Mouse (Mus musculus) embryonic facial prominence, embryonic 14.5 days (tissue): Measurements from ENCODE around the gene Ifit1bl2. TPM values are rescaled to one million over a fixed set of nuclear protein-coding genes. Genes with fewer than 3 reads are reported as not detected.
"Not testable (repeated sequence)": the region's sequence is repeated elsewhere in the genome, so short reads cannot be mapped to it uniquely, and the experiment has no call there.

Source experiments
- ATAC-seq: fragments of 200-750 bp; cut with Nextera tagmentation; 2 replicates; pipeline ENCODE4 v1.8.0; 2017; ENCODE audit warnings: low read depth, moderate number of reproducible peaks, moderate TSS enrichment
- DNase-seq: peaks from one replicate; pipeline ENCODE4 v3.0.0-alpha.2; 2015; ENCODE audit warnings: low spot score
- H3K27ac ChIP-seq: fragments of 300-500 bp; sonication (generic); replicated peaks from 2 replicates; pipeline ENCODE4 v1.5.1; 2014; ENCODE audit warnings: low read depth, mild to moderate bottlenecking, low read length, moderate library complexity
- H3K27me3 ChIP-seq: fragments of 300-500 bp; sonication (generic); replicated peaks from 2 replicates; pipeline ENCODE4 v1.6.1; 2014; ENCODE audit warnings: low read length; ENCODE audit not compliant: control insufficient read depth, insufficient read depth
- H3K36me3 ChIP-seq: fragments of 300-500 bp; sonication (generic); 2 replicates; pipeline ENCODE4 v1.6.1; 2014; ENCODE audit warnings: low read length, mixed read lengths; ENCODE audit not compliant: control insufficient read depth, insufficient read depth
- H3K4me1 ChIP-seq: fragments of 300-500 bp; sonication (generic); 2 replicates; pipeline ENCODE4 v1.6.1; 2014; ENCODE audit warnings: antibody characterized with exemption, low read length; ENCODE audit not compliant: control insufficient read depth, insufficient read depth
- H3K4me2 ChIP-seq: fragments of 300-500 bp; sonication (generic); 2 replicates; pipeline ENCODE4 v1.6.1; 2014; ENCODE audit warnings: low read depth, mild to moderate bottlenecking, low read length, moderate library complexity, mixed read lengths
- H3K4me3 ChIP-seq: fragments of 300-500 bp; sonication (generic); 2 replicates; pipeline ENCODE4 v1.5.1; 2014; ENCODE audit warnings: low read depth, mild to moderate bottlenecking, low read length
- H3K9ac ChIP-seq: fragments of 300-500 bp; sonication (generic); 2 replicates; pipeline ENCODE4 v1.6.1; 2014; ENCODE audit warnings: low read depth, mild to moderate bottlenecking, low read length, moderate library complexity, mixed read lengths
- H3K9me3 ChIP-seq: fragments of 300-500 bp; sonication (generic); 2 replicates; pipeline ENCODE4 v1.6.1; 2016; ENCODE audit warnings: low read length; ENCODE audit not compliant: control insufficient read depth
- WGBS: fragments of 180-500 bp; shearing (Covaris S2); extraction: QIAGEN DNeasy Blood & Tissue Kit; methylation state at CpG from one replicate; pipeline ENCODE4 v1.1.7; 2014; 5-methylcytosine and 5-hydroxymethylcytosine counted together
- polyA plus RNA-seq: library from polyadenylated mRNA; unstranded; fragments of >200 nt; fragmentation: Nextera tagmentation; extraction: Ambion mirVana; gene quantifications from 2 replicates; pipeline ENCODE4 v1.2.1, GENCODE M21; 2014

The Ifit1bl2 gene
- polyA plus RNA-seq, 1 experiment from 2014 or later, result 0.40 TPM

GRCm38 (mm10) chr19:34585740-34586458 is 54.6 kb downstream of the Ifit1bl2 start:
- not testable (repeated sequence) for H3K9ac ChIP-seq, H3K4me1 ChIP-seq, H3K9me3 ChIP-seq, ATAC-seq, DNase-seq, H3K27ac ChIP-seq, H3K36me3 ChIP-seq, H3K4me2 ChIP-seq, H3K27me3 ChIP-seq, H3K4me3 ChIP-seq
- 79% methylated on average over 5 of the region's 5 CpGs for WGBS

GRCm38 (mm10) chr19:34583126-34583766 is 57.3 kb downstream of the Ifit1bl2 start, which contains the start of gene Ifit3:
TSS of gene Ifit3 (plus strand) at chr19:34583531.
- not testable (repeated sequence) for H3K27me3 ChIP-seq, DNase-seq, H3K9ac ChIP-seq, H3K4me2 ChIP-seq, ATAC-seq, H3K4me3 ChIP-seq, H3K27ac ChIP-seq, H3K9me3 ChIP-seq, H3K4me1 ChIP-seq, H3K36me3 ChIP-seq
- 65% methylated on average over 2 of the region's 2 CpGs for WGBS

- not testable (repeated sequence) for H3K27ac ChIP-seq, DNase-seq, H3K9me3 ChIP-seq, H3K4me2 ChIP-seq, H3K27me3 ChIP-seq, H3K4me1 ChIP-seq, ATAC-seq, H3K36me3 ChIP-seq, H3K9ac ChIP-seq, H3K4me3 ChIP-seq
- 63% methylated on average over 2 of the region's 2 CpGs for WGBS
Measured at GRCm38 (mm10) chr19:34582696-34583095, 57.8 kb downstream of the Ifit1bl2 start.

GRCm38 (mm10) chr19:34577121-34577520 is 63.4 kb downstream of the Ifit1bl2 start:
- Histone ChIP-seq H3K4me2 (no peak overlapping the region), H3K4me1 (no peaks in the 10 kb centered on the region), H3K27ac (no peak overlapping the region), H3K9me3 (no peaks in the 10 kb centered on the region), H3K9ac (no peak overlapping the region), H3K4me3 (no peak overlapping the region), H3K36me3 (no peaks in the 10 kb centered on the region; the same call in 1 of the 2 replicates), H3K27me3 (no peaks in the 10 kb centered on the region)
- no peak for ATAC-seq
- 59% methylated on average over 1 of the region's 1 CpGs for WGBS
- no peak for DNase-seq

GRCm38 (mm10) chr19:34573650-34574049 is 66.9 kb downstream of the Ifit1bl2 start:
- Histone ChIP-seq H3K27me3 (no peaks in the 10 kb centered on the region), H3K9ac (no peak overlapping the region), H3K36me3 (no peaks in the 10 kb centered on the region; the same call in 1 of the 2 replicates), H3K27ac (no peak overlapping the region), H3K9me3 (no peaks in the 10 kb centered on the region), H3K4me1 (peaks cover 7% of the 10 kb centered on the region; the same call in 1 of the 2 replicates), H3K4me3 (no peak overlapping the region), H3K4me2 (no peak overlapping the region)
- no peak for ATAC-seq
- DNase-seq, result no peak
- 96% methylated on average over 5 of the region's 5 CpGs for WGBS

GRCm38 (mm10) chr19:34571080-34571479 is 69.5 kb downstream of the Ifit1bl2 start:
- WGBS, result 78% methylated on average over 1 of the region's 1 CpGs
- H3K9me3 ChIP-seq, result no peaks in the 10 kb centered on the region
- no peak overlapping the region for H3K4me3 ChIP-seq
- H3K36me3 ChIP-seq, result no peaks in the 10 kb centered on the region; the same call in 1 of the 2 replicates
- DNase-seq, result no peak
- H3K9ac ChIP-seq, result no peak overlapping the region
- no peak overlapping the region for H3K4me2 ChIP-seq
- H3K4me1 ChIP-seq, result peaks cover 7% of the 10 kb centered on the region; the same call in 1 of the 2 replicates
- H3K27ac ChIP-seq, result no peak overlapping the region
- peak; percentile 62; the same call in 1 of the 2 replicates for ATAC-seq
- H3K27me3 ChIP-seq, result no peaks in the 10 kb centered on the region

- 60% methylated on average over 4 of the region's 4 CpGs for WGBS
- Histone ChIP-seq H3K9me3 (no peaks in the 10 kb centered on the region), H3K27ac (no peak overlapping the region)
Measured at GRCm38 (mm10) chr19:34569896-34570476, 70.6 kb downstream of the Ifit1bl2 start.

GRCm38 (mm10) chr19:34568988-34569895 is 71.3 kb downstream of the Ifit1bl2 start:
- no peak overlapping the region for H3K4me2 ChIP-seq
- H3K36me3 ChIP-seq, result no peaks in the 10 kb centered on the region; the same call in 1 of the 2 replicates
- no peak overlapping the region for H3K9ac ChIP-seq
- ATAC-seq, result no peak
- H3K27me3 ChIP-seq, result no peaks in the 10 kb centered on the region
- no peak for DNase-seq
- 47% methylated on average over 7 of the region's 7 CpGs for WGBS
- peaks cover 7% of the 10 kb centered on the region; the same call in 1 of the 2 replicates for H3K4me1 ChIP-seq
- no peak overlapping the region for H3K4me3 ChIP-seq
- H3K9me3 ChIP-seq, result no peaks in the 10 kb centered on the region
- H3K27ac ChIP-seq, result no peak overlapping the region

More at GRCm38 (mm10) chr19:34569896-34570476, 70.6 kb downstream of the Ifit1bl2 start:
- Histone ChIP-seq H3K9ac (no peak overlapping the region), H3K36me3 (no peaks in the 10 kb centered on the region; the same call in 1 of the 2 replicates), H3K27me3 (no peaks in the 10 kb centered on the region), H3K4me1 (peaks cover 7% of the 10 kb centered on the region; the same call in 1 of the 2 replicates), H3K4me2 (no peak overlapping the region), H3K4me3 (no peak overlapping the region)
- no peak for ATAC-seq
- DNase-seq, result no peak
